Mouse (Mus musculus) thymus, adult 2 months (tissue): ENCODE measurements around the gene Mrpl52.

Experiments used
- CTCF ChIP-seq: fragments of 200-500 bp; IDR thresholded peaks from 2 replicates; pipeline ENCODE4 v1.5.1; 2012; ENCODE audit warnings: mild to moderate bottlenecking, control low read depth, low read length, moderate library complexity, borderline replicate concordance; ENCODE audit not compliant: control insufficient read depth, poor library complexity, insufficient read depth; ENCODE audit errors: extremely low read depth
- POLR2A ChIP-seq: fragments of 200-500 bp; IDR thresholded peaks from 2 replicates; pipeline ENCODE4 v1.6.1; 2012; ENCODE audit warnings: mild to moderate bottlenecking, low read length, control low read depth, moderate library complexity; ENCODE audit not compliant: control insufficient read depth, poor library complexity, insufficient read depth; ENCODE audit errors: extremely low read depth

DNA sequence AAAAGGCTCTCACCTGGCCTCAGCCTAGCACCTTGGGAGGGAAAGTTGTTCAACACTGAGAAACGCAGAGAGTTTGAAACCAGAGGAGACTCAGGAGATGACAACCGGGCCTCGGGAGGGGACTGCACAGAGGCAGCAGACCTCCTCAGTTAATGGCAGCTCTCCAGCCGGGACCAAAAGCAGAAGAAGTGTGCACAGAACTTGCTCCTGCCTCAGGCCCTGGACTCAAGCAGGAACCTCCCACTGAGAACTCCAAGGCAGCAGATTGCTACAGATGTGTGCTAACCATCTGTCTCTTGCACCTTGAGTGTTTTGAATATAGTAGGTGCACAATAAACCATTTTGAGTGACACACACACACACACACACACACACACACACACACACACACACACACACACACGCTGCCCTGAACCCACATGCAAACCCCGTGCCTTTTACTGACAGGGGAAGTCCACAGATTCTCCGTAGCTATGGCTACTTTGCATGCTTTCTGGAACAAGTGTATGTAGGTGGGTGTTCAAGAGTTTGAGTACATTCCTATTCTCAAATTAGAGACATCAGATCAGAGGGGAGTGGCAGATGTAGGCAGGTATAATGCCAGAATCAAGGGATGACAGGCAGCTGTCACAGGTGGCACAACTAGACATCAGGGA, 28.7 kb upstream of the Mrpl52 start:
- no peak for TF ChIP-seq POLR2A
- TF ChIP-seq CTCF = no peak
